Mouse (Mus musculus) cerebellum, adult 11-12 months (tissue): ENCODE measurements around the gene Stard13.

Experiments used
- DNase-seq: peaks from one replicate; pipeline ENCODE4 v3.0.0; 2022

The Stard13 gene

GRCm38 (mm10) chr5:151137901-151138300 is 95.7 kb downstream of the Stard13 start:
- no peak for DNase-seq

- no peak for DNase-seq
Observed at GRCm38 (mm10) chr5:151137311-151137710, 96.3 kb downstream of the Stard13 start.

GRCm38 (mm10) chr5:151135965-151136364 is 97.7 kb downstream of the Stard13 start:
- no peak for DNase-seq

- no peak for DNase-seq
Observed at GRCm38 (mm10) chr5:151135078-151135826, 98.4 kb downstream of the Stard13 start.

- no peak for DNase-seq
Observed at GRCm38 (mm10) chr5:151134202-151134601, 99.4 kb downstream of the Stard13 start.

- no peak for DNase-seq
Observed at GRCm38 (mm10) chr5:151133744-151134143, 99.9 kb downstream of the Stard13 start.

GRCm38 (mm10) chr5:151129762-151130161 is 103.9 kb downstream of the Stard13 start:
- DNase-seq, result no peak

- DNase-seq, result no peak
Observed at GRCm38 (mm10) chr5:151127298-151127717, 106.3 kb downstream of the Stard13 start.

- no peak for DNase-seq
Observed at GRCm38 (mm10) chr5:151126608-151127005, 107.0 kb downstream of the Stard13 start.

- DNase-seq, result no peak
Observed at GRCm38 (mm10) chr5:151125985-151126607, 107.5 kb downstream of the Stard13 start.

- DNase-seq, result no peak
Observed at GRCm38 (mm10) chr5:151117846-151118245, 115.8 kb downstream of the Stard13 start.

GRCm38 (mm10) chr5:151116192-151116887 is 117.3 kb downstream of the Stard13 start:
- no peak for DNase-seq

GRCm38 (mm10) chr5:151112743-151113142 is 120.9 kb downstream of the Stard13 start:
- DNase-seq, result no peak

GRCm38 (mm10) chr5:151111080-151111871 is 122.4 kb downstream of the Stard13 start:
- DNase-seq, result no peak

GRCm38 (mm10) chr5:151110461-151110908 is 123.2 kb downstream of the Stard13 start:
- DNase-seq, result no peak

- no peak for DNase-seq
Observed at GRCm38 (mm10) chr5:151109822-151110221, 123.8 kb downstream of the Stard13 start.

GRCm38 (mm10) chr5:151108955-151109354 is 124.7 kb downstream of the Stard13 start:
- no peak for DNase-seq

- DNase-seq, result no peak
Observed at GRCm38 (mm10) chr5:151108291-151108897, 125.2 kb downstream of the Stard13 start.

GRCm38 (mm10) chr5:151106841-151107240 is 126.8 kb downstream of the Stard13 start:
- no peak for DNase-seq

GRCm38 (mm10) chr5:151105054-151105971 is 128.3 kb downstream of the Stard13 start:
- DNase-seq, result no peak

- no peak for DNase-seq
Observed at GRCm38 (mm10) chr5:151104354-151105053, 129.1 kb downstream of the Stard13 start.
